In the genomic region with DNA sequence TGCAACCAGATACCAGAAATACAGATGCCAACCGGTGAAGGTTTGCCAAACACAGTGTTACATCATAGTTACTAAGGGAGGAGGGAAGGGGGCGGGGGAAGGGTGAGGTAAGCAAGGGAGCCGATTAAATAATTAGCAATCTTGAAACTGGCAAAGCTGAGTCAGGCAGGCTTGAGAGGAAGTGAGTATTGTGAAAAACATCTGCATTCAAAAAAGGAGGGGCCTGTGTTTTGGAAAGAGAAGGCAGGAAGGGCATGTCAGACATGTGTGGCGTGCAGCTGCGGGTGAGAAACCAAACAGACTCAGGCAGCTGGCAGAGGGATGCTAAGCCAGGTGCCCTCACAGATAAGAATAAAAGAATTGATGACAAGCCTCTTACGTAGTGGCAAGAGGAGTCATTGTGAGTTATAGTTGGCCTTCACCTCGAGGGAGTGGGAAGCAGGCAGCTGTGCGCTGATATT, we compare ENCODE assay signal across 8 mouse cellular contexts. TPM values are rescaled to one million over a fixed set of nuclear protein-coding genes. Genes with fewer than 3 reads are reported as not detected.
DNase-seq lines count a peak whose midpoint lies in the region; ATAC-seq and TF ChIP-seq lines count a peak whose summit lies in the region.

No protein-coding gene starts in this region.

- intact Hi-C loops in left cerebral cortex, postnatal 10 days (cut with DNase I) = no loop called here

- H3K4me2 ChIP-seq in heart, embryonic 11.5 days = no peak overlapping the region
- no peak overlapping the region for H3K4me2 ChIP-seq in lung, embryonic 14.5 days
- no peak overlapping the region for H3K4me2 ChIP-seq in forebrain, postnatal 0 days (ENCODE audit: low read depth)
- no peak overlapping the region for H3K4me2 ChIP-seq in neural tube, embryonic 15.5 days

- no peak overlapping the region for H3K4me3 ChIP-seq in heart, embryonic 11.5 days (ENCODE audit: low read depth, low read length)
- H3K4me3 ChIP-seq in lung, embryonic 14.5 days (ENCODE audit: low read depth, low read length) = no peak overlapping the region
- H3K4me3 ChIP-seq in forebrain, postnatal 0 days (ENCODE audit: low read depth, low read length) = no peak overlapping the region
- H3K4me3 ChIP-seq in neural tube, embryonic 15.5 days (replicated peaks) = no peak overlapping the region

- 0 out of 2 replicates have a peak, but pooled peaks cover 4% of the 10 kb centered on the region for H3K36me3 ChIP-seq in heart, embryonic 11.5 days (ENCODE audit: control insufficient read depth, insufficient read depth, low read length)
- peaks cover under 1% of the 10 kb centered on the region; the same call in 1 of the 2 replicates for H3K36me3 ChIP-seq in lung, embryonic 14.5 days (ENCODE audit: insufficient read depth)
- H3K36me3 ChIP-seq in forebrain, postnatal 0 days (ENCODE audit: insufficient read depth) = 0 out of 2 replicates have a peak, but pooled peaks cover 4% of the 10 kb centered on the region
- H3K36me3 ChIP-seq in neural tube, embryonic 15.5 days = peaks cover 5% of the 10 kb centered on the region; the same call in 1 of the 2 replicates

- peak; percentile 66 to 82 for DNase-seq in heart, adult 18-20 months
- peak; percentile 22 for DNase-seq in lung, embryonic 14.5 days
- DNase-seq in thymus, postnatal 0 days (ENCODE audit: low spot score) = peak; percentile 92
- no peak for DNase-seq in forebrain, postnatal 0 days
- no peak for DNase-seq in left cerebral cortex, postnatal 10 days (ENCODE audit: extremely low spot score in 1 of 2, low spot score in 2 of 2)

- TF ChIP-seq CTCF in lung, embryonic 14.5 days (IDR thresholded peaks at IDR 0.05; ENCODE audit: low read depth) = no peak
- no peak for TF ChIP-seq CTCF in forebrain, postnatal 0 days (IDR thresholded peaks at IDR 0.05; ENCODE audit: low read depth)

- H3K27ac ChIP-seq in heart, embryonic 11.5 days (ENCODE audit: low read depth, low read length) = no peak overlapping the region
- no peak overlapping the region for H3K27ac ChIP-seq in lung, embryonic 14.5 days (ENCODE audit: low read depth)
- no peak overlapping the region for H3K27ac ChIP-seq in forebrain, postnatal 0 days (ENCODE audit: low read depth, low read length)
- no peak overlapping the region for H3K27ac ChIP-seq in neural tube, embryonic 15.5 days (replicated peaks)

- H3K4me1 ChIP-seq in heart, embryonic 11.5 days (ENCODE audit: control insufficient read depth, insufficient read depth, low read length) = no peaks in the 10 kb centered on the region
- peaks cover 4% of the 10 kb centered on the region; the same call in 1 of the 2 replicates for H3K4me1 ChIP-seq in lung, embryonic 14.5 days (ENCODE audit: insufficient read depth)
- no peaks in the 10 kb centered on the region for H3K4me1 ChIP-seq in forebrain, postnatal 0 days (ENCODE audit: insufficient read depth)
- peaks cover 16% of the 10 kb centered on the region for H3K4me1 ChIP-seq in neural tube, embryonic 15.5 days

- no peak overlapping the region for H3K9ac ChIP-seq in heart, embryonic 11.5 days (ENCODE audit: low read depth, low read length)
- no peak overlapping the region for H3K9ac ChIP-seq in lung, embryonic 14.5 days
- H3K9ac ChIP-seq in forebrain, postnatal 0 days = no peak overlapping the region
- no peak overlapping the region for H3K9ac ChIP-seq in neural tube, embryonic 15.5 days (replicated peaks)

- ATAC-seq in heart, embryonic 11.5 days (replicated peaks; ENCODE audit: insufficient number of reproducible peaks, low FRiP score, low TSS enrichment) = no peak
- ATAC-seq in common myeloid progenitor, adult 5-6 weeks (replicated peaks; ENCODE audit: low read depth, poor library complexity, severe bottlenecking) = peak; percentile 78
- no peak for ATAC-seq in lung, embryonic 14.5 days (ENCODE audit: insufficient read depth)
- ATAC-seq in forebrain, postnatal 0 days = no peak
- no peak for ATAC-seq in neural tube, embryonic 15.5 days (ENCODE audit: low FRiP score)

- H3K9me3 ChIP-seq in heart, embryonic 11.5 days (replicated peaks; ENCODE audit: control insufficient read depth, low read length) = no peaks in the 10 kb centered on the region
- H3K9me3 ChIP-seq in lung, embryonic 14.5 days (ENCODE audit: low read depth, low read length) = no peaks in the 10 kb centered on the region
- no peaks in the 10 kb centered on the region for H3K9me3 ChIP-seq in forebrain, postnatal 0 days (ENCODE audit: low read length)
- no peaks in the 10 kb centered on the region for H3K9me3 ChIP-seq in neural tube, embryonic 15.5 days (replicated peaks)

- no peaks in the 10 kb centered on the region for H3K27me3 ChIP-seq in heart, embryonic 11.5 days (ENCODE audit: control insufficient read depth, insufficient read depth, low read length)
- H3K27me3 ChIP-seq in lung, embryonic 14.5 days (ENCODE audit: insufficient read depth, low read length) = no peaks in the 10 kb centered on the region
- H3K27me3 ChIP-seq in forebrain, postnatal 0 days (ENCODE audit: insufficient read depth, low read length) = no peaks in the 10 kb centered on the region
- 0 out of 2 replicates have a peak, but pooled peaks cover 3% of the 10 kb centered on the region for H3K27me3 ChIP-seq in neural tube, embryonic 15.5 days (replicated peaks)

- 45% methylated on average over 8 of the region's 8 CpGs for WGBS in heart, embryonic 11.5 days (ENCODE audit: insufficient replicate concordance)
- WGBS in lung, embryonic 14.5 days = 41% methylated on average over 8 of the region's 8 CpGs
- 60% methylated on average over 8 of the region's 8 CpGs for WGBS in forebrain, postnatal 0 days
- WGBS in neural tube, embryonic 15.5 days = 69% methylated on average over 8 of the region's 8 CpGs

RNA-seq across cellular contexts. Expression of a gene that starts 2.4 kb away (rescaled TPM):
- total RNA-seq in heart, adult 18-20 months (2021) = 10 to 100 TPM; 14.8 to 15.8 TPM
- 19.1 and 19.7 TPM in 2 replicates for polyA plus RNA-seq in heart, embryonic 11.5 days (2014; fragmentation: Nextera tagmentation; extraction: Ambion mirVana)
- 11.6 and 15.0 TPM in 2 replicates for total RNA-seq in common myeloid progenitor, adult 5-6 weeks (2017)
- 25.6 and 29.5 TPM in 2 replicates for polyA plus RNA-seq in lung, embryonic 14.5 days (2014; fragmentation: Nextera tagmentation; extraction: Ambion mirVana)
- 32.2 and 39.4 TPM in 2 replicates for polyA plus RNA-seq in thymus, postnatal 0 days (2015; fragmentation: Nextera tagmentation; extraction: Ambion mirVana)
- 72.8 and 73.3 TPM in 2 replicates for total RNA-seq in forebrain, postnatal 0 days (2014; rRNA removed)
- polyA plus RNA-seq in forebrain, postnatal 0 days (2015; fragmentation: Nextera tagmentation; extraction: Ambion mirVana) = 49.4 and 56.9 TPM in 2 replicates
- polyA plus RNA-seq in neural tube, embryonic 15.5 days (2015; fragmentation: Nextera tagmentation; extraction: Ambion mirVana) = 56.7 and 65.1 TPM in 2 replicates
- 10 to 100 TPM; 46.6 to 48.2 TPM for total RNA-seq in left cerebral cortex, postnatal 10 days (2021)

RNA-seq across cellular contexts. Expression of a gene that starts 10.7 kb away (rescaled TPM):
- total RNA-seq in heart, adult 18-20 months (2021) = under 1 TPM; 0.25 to 0.44 TPM
- 0.13 and 0.30 TPM in 2 replicates for polyA plus RNA-seq in heart, embryonic 11.5 days (2014; fragmentation: Nextera tagmentation; extraction: Ambion mirVana)
- total RNA-seq in common myeloid progenitor, adult 5-6 weeks (2017) = 1.9 and 2.8 TPM in 2 replicates
- 0.89 and 1.3 TPM in 2 replicates for polyA plus RNA-seq in lung, embryonic 14.5 days (2014; fragmentation: Nextera tagmentation; extraction: Ambion mirVana)
- 2.0 and 3.0 TPM in 2 replicates for polyA plus RNA-seq in thymus, postnatal 0 days (2015; fragmentation: Nextera tagmentation; extraction: Ambion mirVana)
- total RNA-seq in forebrain, postnatal 0 days (2014; rRNA removed) = 0.05 and 0.15 TPM in 2 replicates
- polyA plus RNA-seq in forebrain, postnatal 0 days (2015; fragmentation: Nextera tagmentation; extraction: Ambion mirVana) = 0.15 and 0.21 TPM in 2 replicates
- polyA plus RNA-seq in neural tube, embryonic 15.5 days (2015; fragmentation: Nextera tagmentation; extraction: Ambion mirVana) = 0.31 and 0.96 TPM in 2 replicates
- under 1 TPM in 1 of 2 experiments, not detected in 1; 0.24 TPM for total RNA-seq in left cerebral cortex, postnatal 10 days (2021)

RNA-seq across cellular contexts. Expression of a gene that starts 21.0 kb away (rescaled TPM):
- 10 to 100 TPM; 39.8 to 42.6 TPM for total RNA-seq in heart, adult 18-20 months (2021)
- 56.4 and 60.3 TPM in 2 replicates for polyA plus RNA-seq in heart, embryonic 11.5 days (2014; fragmentation: Nextera tagmentation; extraction: Ambion mirVana)
- total RNA-seq in common myeloid progenitor, adult 5-6 weeks (2017) = 8.3 and 23.9 TPM in 2 replicates
- polyA plus RNA-seq in lung, embryonic 14.5 days (2014; fragmentation: Nextera tagmentation; extraction: Ambion mirVana) = 76.7 and 79.9 TPM in 2 replicates
- 63.6 and 65.8 TPM in 2 replicates for polyA plus RNA-seq in thymus, postnatal 0 days (2015; fragmentation: Nextera tagmentation; extraction: Ambion mirVana)
- total RNA-seq in forebrain, postnatal 0 days (2014; rRNA removed) = 70.4 and 83.8 TPM in 2 replicates
- 83.3 and 86.0 TPM in 2 replicates for polyA plus RNA-seq in forebrain, postnatal 0 days (2015; fragmentation: Nextera tagmentation; extraction: Ambion mirVana)
- polyA plus RNA-seq in neural tube, embryonic 15.5 days (2015; fragmentation: Nextera tagmentation; extraction: Ambion mirVana) = 79.7 and 84.6 TPM in 2 replicates
- total RNA-seq in left cerebral cortex, postnatal 10 days (2021) = 10 to 100 TPM; 93.2 to 94.9 TPM

RNA-seq across cellular contexts. Expression of a gene that starts 21.1 kb away (rescaled TPM):
- 10 to 100 TPM in 1 of 2 experiments, 1 to 10 TPM in 1; 7.7 to 11.9 TPM for total RNA-seq in heart, adult 18-20 months (2021)
- polyA plus RNA-seq in heart, embryonic 11.5 days (2014; fragmentation: Nextera tagmentation; extraction: Ambion mirVana) = 25.1 and 26.3 TPM in 2 replicates
- 21.4 and 22.7 TPM in 2 replicates for total RNA-seq in common myeloid progenitor, adult 5-6 weeks (2017)
- polyA plus RNA-seq in lung, embryonic 14.5 days (2014; fragmentation: Nextera tagmentation; extraction: Ambion mirVana) = 48.7 and 50.6 TPM in 2 replicates
- 37.8 and 47.2 TPM in 2 replicates for polyA plus RNA-seq in thymus, postnatal 0 days (2015; fragmentation: Nextera tagmentation; extraction: Ambion mirVana)
- total RNA-seq in forebrain, postnatal 0 days (2014; rRNA removed) = 23.3 and 34.7 TPM in 2 replicates
- polyA plus RNA-seq in forebrain, postnatal 0 days (2015; fragmentation: Nextera tagmentation; extraction: Ambion mirVana) = 21.4 and 25.6 TPM in 2 replicates
- 25.1 and 31.5 TPM in 2 replicates for polyA plus RNA-seq in neural tube, embryonic 15.5 days (2015; fragmentation: Nextera tagmentation; extraction: Ambion mirVana)
- 10 to 100 TPM; 15.8 to 18.5 TPM for total RNA-seq in left cerebral cortex, postnatal 10 days (2021)

RNA-seq across cellular contexts. Expression of a gene that starts 33.8 kb away (rescaled TPM):
- 1 to 10 TPM; 2.0 TPM for total RNA-seq in heart, adult 18-20 months (2021)
- 1.4 and 1.7 TPM in 2 replicates for polyA plus RNA-seq in heart, embryonic 11.5 days (2014; fragmentation: Nextera tagmentation; extraction: Ambion mirVana)
- 0.14 and 1.1 TPM in 2 replicates for total RNA-seq in common myeloid progenitor, adult 5-6 weeks (2017)
- polyA plus RNA-seq in lung, embryonic 14.5 days (2014; fragmentation: Nextera tagmentation; extraction: Ambion mirVana) = 0.36 and 0.38 TPM in 2 replicates
- polyA plus RNA-seq in thymus, postnatal 0 days (2015; fragmentation: Nextera tagmentation; extraction: Ambion mirVana) = 0.14 TPM in 1 of 2 replicates, not detected in the other
- 0.23 and 0.43 TPM in 2 replicates for total RNA-seq in forebrain, postnatal 0 days (2014; rRNA removed)
- 0.20 and 0.54 TPM in 2 replicates for polyA plus RNA-seq in forebrain, postnatal 0 days (2015; fragmentation: Nextera tagmentation; extraction: Ambion mirVana)
- 0.35 and 0.93 TPM in 2 replicates for polyA plus RNA-seq in neural tube, embryonic 15.5 days (2015; fragmentation: Nextera tagmentation; extraction: Ambion mirVana)
- total RNA-seq in left cerebral cortex, postnatal 10 days (2021) = under 1 TPM; 0.49 to 0.84 TPM

Comparison
In these comparisons a context has a peak if more than half of its experiments do, and no peak if none do; other contexts are left out.
1. DNase-seq: peak in heart, adult 18-20 months (2 of 2), lung, embryonic 14.5 days (single experiment) and thymus, postnatal 0 days (single experiment); none in forebrain, postnatal 0 days (single experiment) and left cerebral cortex, postnatal 10 days (0 of 2).